Mouse (Mus musculus): ENCODE results near the gene Cd200r3. TPM values are rescaled to one million over a fixed set of nuclear protein-coding genes. Genes with fewer than 3 reads are reported as not detected.

Cd200r3 gene
- 0.30 and 0.42 TPM in 2 replicates for polyA plus RNA-seq (2014; fragmentation: Nextera tagmentation; extraction: Ambion mirVana)

DNA sequence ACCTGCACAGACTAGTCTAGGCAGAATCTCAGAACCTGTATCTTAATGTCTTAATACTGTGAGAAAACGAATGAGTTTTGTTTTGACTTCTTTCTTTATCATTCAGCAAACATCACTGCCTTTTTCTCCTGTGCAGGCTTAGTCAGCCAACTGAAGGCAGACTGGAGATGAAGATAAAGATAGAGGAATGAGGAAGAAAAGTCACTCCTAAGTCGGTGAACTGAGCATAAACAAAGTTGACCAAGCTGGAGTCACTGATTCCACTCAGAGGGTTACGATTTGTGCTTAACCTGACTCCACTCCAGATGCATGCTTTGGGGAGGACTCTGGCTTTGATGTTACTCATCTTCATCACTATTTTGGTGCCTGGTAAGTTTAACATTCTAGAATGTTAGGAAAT, at the start of gene Cd200r3:
Gene Cd200r3, plus strand, starts transcription at position 211 of the 400 bp plus-strand sequence.
- Histone ChIP-seq H3K9ac (ENCODE audit: low read length) (no peak within 1 kb of the TSS), H3K36me3 (ENCODE audit: control insufficient read depth, insufficient read depth, low read length) (no peaks in the 10 kb centered on the region), H3K27ac (replicated peaks in 1 of 2; ENCODE audit: control insufficient read depth in 1 of 2, insufficient read depth in 1 of 2, low read depth in 2 of 2, low read length in 2 of 2) (no peak within 1 kb of the TSS), H3K4me2 (ENCODE audit: low read length) (no peak within 1 kb of the TSS), H3K9me3 (ENCODE audit: control insufficient read depth, low read length) (no peaks in the 10 kb centered on the region), H3K27me3 (ENCODE audit: control insufficient read depth, insufficient read depth, low read length) (no peaks in the 10 kb centered on the region), H3K4me3 (ENCODE audit: control insufficient read depth in 1 of 2, insufficient read depth in 1 of 2, low read depth in 1 of 2, low read length in 2 of 2) (no peak within 1 kb of the TSS), H3K4me1 (ENCODE audit: control insufficient read depth in 2 of 2, insufficient read depth in 2 of 2, low read length in 2 of 2) (no peaks in the 10 kb centered on the region)
- ATAC-seq (ENCODE audit: insufficient number of reproducible peaks, insufficient read depth, low FRiP score, low read depth): no peak
- 60% methylated on average over 3 of the region's 3 CpGs for WGBS

DNA sequence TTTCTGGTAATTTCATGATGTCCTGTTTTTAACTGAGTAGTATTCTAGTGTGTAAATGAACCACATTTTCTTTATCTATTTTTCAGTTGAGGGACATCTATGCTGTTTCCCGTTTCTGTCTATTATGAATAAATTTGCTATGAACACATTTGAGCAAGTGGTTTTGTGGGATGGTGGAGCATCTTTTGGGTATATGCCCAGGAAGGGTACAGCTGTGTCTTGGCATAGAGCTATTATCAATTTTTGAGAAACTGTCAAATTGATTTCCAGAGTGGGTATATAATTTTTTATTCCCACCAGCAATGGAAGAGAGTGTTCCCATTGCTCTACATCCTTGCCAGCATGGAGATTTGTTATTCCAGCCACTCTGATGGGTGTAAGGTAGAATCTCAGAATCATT, 11.5 kb upstream of the Cd200r3 start:
- no peak overlapping the region for H3K4me3 ChIP-seq (ENCODE audit: control insufficient read depth in 1 of 2, insufficient read depth in 1 of 2, low read depth in 1 of 2, low read length in 2 of 2)
- H3K27ac ChIP-seq (replicated peaks in 1 of 2; ENCODE audit: control insufficient read depth in 1 of 2, insufficient read depth in 1 of 2, low read depth in 2 of 2, low read length in 2 of 2): no peak overlapping the region
- H3K9me3 ChIP-seq (ENCODE audit: control insufficient read depth, low read length): no peaks in the 10 kb centered on the region
- no peaks in the 10 kb centered on the region for H3K27me3 ChIP-seq (ENCODE audit: control insufficient read depth, insufficient read depth, low read length)
- ATAC-seq (ENCODE audit: insufficient number of reproducible peaks, insufficient read depth, low FRiP score, low read depth): no peak
- H3K4me2 ChIP-seq (ENCODE audit: low read length): no peak overlapping the region
- H3K36me3 ChIP-seq (ENCODE audit: control insufficient read depth, insufficient read depth, low read length): no peaks in the 10 kb centered on the region
- no peaks in the 10 kb centered on the region for H3K4me1 ChIP-seq (ENCODE audit: control insufficient read depth in 2 of 2, insufficient read depth in 2 of 2, low read length in 2 of 2)
- 82% methylated on average over 1 of the region's 1 CpGs for WGBS
- H3K9ac ChIP-seq (ENCODE audit: low read length): no peak overlapping the region

DNA sequence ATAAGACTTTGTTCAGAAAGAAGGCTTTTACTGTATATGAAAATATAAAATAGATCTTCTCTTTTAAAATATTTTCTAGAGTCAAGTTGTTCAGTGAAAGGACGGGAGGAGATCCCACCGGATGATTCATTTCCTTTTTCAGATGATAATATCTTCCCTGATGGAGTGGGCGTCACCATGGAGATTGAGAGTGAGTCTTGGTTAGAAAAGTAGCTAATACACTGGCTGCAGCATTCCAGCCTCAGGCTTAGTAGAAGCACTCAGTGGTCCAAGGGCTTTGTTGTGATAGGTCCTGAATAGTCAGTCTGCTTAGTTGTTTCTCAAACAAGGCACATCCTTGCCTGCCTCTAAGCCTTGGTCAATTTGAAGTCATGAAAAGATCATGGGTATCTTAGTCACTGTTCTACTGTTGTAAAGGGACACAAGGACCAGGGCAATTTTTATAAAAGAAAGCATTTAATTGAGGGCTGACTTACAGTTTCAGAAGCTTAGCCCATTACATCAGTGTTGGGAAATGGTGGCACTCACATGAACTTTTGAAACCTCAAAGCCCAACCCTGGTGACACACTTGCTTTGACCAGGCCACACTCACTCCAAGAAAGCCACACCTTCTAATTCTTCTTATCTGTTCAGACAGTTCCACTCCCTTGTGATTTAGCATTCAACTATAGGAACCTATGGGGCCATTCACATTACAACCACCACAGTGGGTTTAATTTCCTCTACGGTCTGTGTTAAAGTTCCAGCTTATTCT, 8.1 kb downstream of the Cd200r3 start:
- Histone ChIP-seq H3K9ac (ENCODE audit: low read length) (no peak overlapping the region), H3K36me3 (ENCODE audit: control insufficient read depth, insufficient read depth, low read length) (no peaks in the 10 kb centered on the region), H3K9me3 (ENCODE audit: control insufficient read depth, low read length) (no peaks in the 10 kb centered on the region), H3K4me2 (ENCODE audit: low read length) (no peak overlapping the region), H3K4me1 (ENCODE audit: control insufficient read depth in 2 of 2, insufficient read depth in 2 of 2, low read length in 2 of 2) (no peaks in the 10 kb centered on the region), H3K4me3 (ENCODE audit: control insufficient read depth in 1 of 2, insufficient read depth in 1 of 2, low read depth in 1 of 2, low read length in 2 of 2) (no peak overlapping the region), H3K27ac (replicated peaks in 1 of 2; ENCODE audit: control insufficient read depth in 1 of 2, insufficient read depth in 1 of 2, low read depth in 2 of 2, low read length in 2 of 2) (no peak overlapping the region), H3K27me3 (ENCODE audit: control insufficient read depth, insufficient read depth, low read length) (no peaks in the 10 kb centered on the region)
- no peak for ATAC-seq (ENCODE audit: insufficient number of reproducible peaks, insufficient read depth, low FRiP score, low read depth)
- 59% methylated on average over 4 of the region's 4 CpGs for WGBS

DNA sequence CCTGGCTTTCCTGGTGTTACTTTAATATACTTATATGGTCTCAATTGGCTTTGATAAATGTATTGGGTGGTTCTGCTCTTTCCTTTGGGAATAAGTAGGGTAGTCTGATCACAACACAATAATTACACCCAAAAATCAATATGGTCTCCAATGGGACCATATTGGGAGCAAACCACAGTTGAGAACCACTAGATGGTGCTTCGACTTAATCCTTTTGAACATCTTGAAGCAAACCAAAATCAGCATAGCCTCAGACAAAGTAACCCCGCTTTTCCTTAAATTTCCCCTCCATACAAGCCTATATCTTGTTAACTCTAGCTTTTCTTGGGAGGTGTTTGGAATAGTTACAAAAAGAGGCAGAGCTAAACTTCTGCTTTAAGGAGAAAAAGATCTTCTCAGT, 18.8 kb downstream of the Cd200r3 start:
- 77% methylated on average over 2 of the region's 2 CpGs for WGBS
- ATAC-seq (ENCODE audit: insufficient number of reproducible peaks, insufficient read depth, low FRiP score, low read depth): no peak

DNA sequence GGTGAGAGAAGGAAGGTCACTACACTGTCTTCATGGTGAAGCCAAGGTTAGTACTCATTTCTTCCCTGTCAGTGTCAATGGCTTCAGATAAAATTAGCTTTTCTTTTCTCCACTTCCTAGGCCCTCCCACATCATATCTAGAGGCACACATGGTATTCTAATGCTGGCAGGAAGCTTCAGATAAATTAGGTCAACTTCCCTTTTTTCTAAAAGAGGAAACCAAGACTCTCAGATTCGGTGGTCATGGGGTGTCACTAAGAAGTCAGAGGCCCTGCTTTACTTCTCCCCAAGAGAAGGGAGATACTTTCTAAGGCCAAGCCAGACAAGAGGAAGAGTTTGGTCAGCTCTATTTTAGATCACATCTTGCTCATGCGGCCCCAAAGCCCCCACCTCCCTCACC, 19.3 kb downstream of the Cd200r3 start:
- Histone ChIP-seq H3K27ac (replicated peaks in 1 of 2; ENCODE audit: control insufficient read depth in 1 of 2, insufficient read depth in 1 of 2, low read depth in 2 of 2, low read length in 2 of 2) (peak overlapping the region; percentile 37 to 57; a peak in 2 of 4 replicates), H3K27me3 (ENCODE audit: control insufficient read depth, insufficient read depth, low read length) (no peaks in the 10 kb centered on the region), H3K9ac (ENCODE audit: low read length) (no peak overlapping the region), H3K4me2 (ENCODE audit: low read length) (no peak overlapping the region), H3K4me1 (ENCODE audit: control insufficient read depth in 2 of 2, insufficient read depth in 2 of 2, low read length in 2 of 2) (0 out of 4 replicates have a peak, but pooled peaks cover 0 to 2% of the 10 kb centered on the region in 2 experiments), H3K4me3 (ENCODE audit: control insufficient read depth in 1 of 2, insufficient read depth in 1 of 2, low read depth in 1 of 2, low read length in 2 of 2) (no peak overlapping the region), H3K36me3 (ENCODE audit: control insufficient read depth, insufficient read depth, low read length) (no peaks in the 10 kb centered on the region), H3K9me3 (ENCODE audit: control insufficient read depth, low read length) (no peaks in the 10 kb centered on the region)
- 42% methylated on average over 2 of the region's 2 CpGs for WGBS
- ATAC-seq (ENCODE audit: insufficient number of reproducible peaks, insufficient read depth, low FRiP score, low read depth): no peak

More for the DNA sequence above, 18.8 kb downstream of the Cd200r3 start:
- no peak overlapping the region for H3K4me2 ChIP-seq (ENCODE audit: low read length)
- no peaks in the 10 kb centered on the region for H3K36me3 ChIP-seq (ENCODE audit: control insufficient read depth, insufficient read depth, low read length)
- H3K9ac ChIP-seq (ENCODE audit: low read length): no peak overlapping the region
- no peaks in the 10 kb centered on the region for H3K27me3 ChIP-seq (ENCODE audit: control insufficient read depth, insufficient read depth, low read length)
- H3K27ac ChIP-seq (replicated peaks in 1 of 2; ENCODE audit: control insufficient read depth in 1 of 2, insufficient read depth in 1 of 2, low read depth in 2 of 2, low read length in 2 of 2): no peak overlapping the region
- no peaks in the 10 kb centered on the region for H3K9me3 ChIP-seq (ENCODE audit: control insufficient read depth, low read length)
- H3K4me3 ChIP-seq (ENCODE audit: control insufficient read depth in 1 of 2, insufficient read depth in 1 of 2, low read depth in 1 of 2, low read length in 2 of 2): no peak overlapping the region
- H3K4me1 ChIP-seq (ENCODE audit: control insufficient read depth in 2 of 2, insufficient read depth in 2 of 2, low read length in 2 of 2): 0 out of 4 replicates have a peak, but pooled peaks cover 0 to 2% of the 10 kb centered on the region in 2 experiments

DNA sequence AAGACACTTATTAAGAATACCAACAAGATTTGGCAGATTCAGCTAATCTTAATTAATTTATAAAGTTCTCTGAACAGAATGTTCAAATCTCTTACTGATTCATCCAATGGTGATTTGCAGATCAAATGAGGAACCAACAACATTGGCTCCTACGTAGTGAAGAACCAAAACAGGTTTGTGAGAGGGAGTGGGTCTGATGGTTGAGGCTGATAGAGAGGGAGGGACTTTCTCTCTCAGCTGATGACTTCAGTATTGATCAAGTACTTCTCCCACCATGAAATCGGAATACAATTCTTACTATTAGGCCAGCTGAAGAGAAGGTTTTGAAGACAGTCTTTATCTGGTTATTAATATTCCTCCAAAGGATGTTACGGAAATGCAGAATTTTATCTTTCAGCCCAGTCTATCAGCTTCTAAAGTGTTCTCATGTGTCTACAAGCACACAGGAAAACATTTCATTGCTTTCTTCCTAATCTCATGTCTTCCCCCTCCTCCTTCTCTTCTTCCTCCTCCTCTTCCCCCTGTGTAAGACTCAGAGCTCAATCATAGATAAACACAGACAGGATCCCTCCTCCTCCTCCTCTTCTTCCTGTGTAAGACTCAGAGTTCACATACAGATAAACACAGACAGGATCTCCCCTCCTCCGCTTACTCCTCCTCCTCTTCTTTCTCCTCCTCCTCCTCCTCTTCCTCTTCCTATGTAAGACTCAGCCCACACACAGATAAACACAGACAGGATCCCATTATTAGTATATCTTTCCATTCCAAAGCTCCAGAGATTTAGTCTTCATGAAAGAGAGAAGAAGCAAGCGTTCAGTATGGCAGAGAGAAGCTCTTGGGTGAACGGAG, 21.3 kb downstream of the Cd200r3 start:
- Histone ChIP-seq H3K4me1 (ENCODE audit: control insufficient read depth in 2 of 2, insufficient read depth in 2 of 2, low read length in 2 of 2) (0 out of 4 replicates have a peak, but pooled peaks cover 0 to 2% of the 10 kb centered on the region in 2 experiments), H3K9me3 (ENCODE audit: control insufficient read depth, low read length) (no peaks in the 10 kb centered on the region), H3K4me3 (ENCODE audit: control insufficient read depth in 1 of 2, insufficient read depth in 1 of 2, low read depth in 1 of 2, low read length in 2 of 2) (no peak overlapping the region), H3K9ac (ENCODE audit: low read length) (no peak overlapping the region), H3K27ac (replicated peaks in 1 of 2; ENCODE audit: control insufficient read depth in 1 of 2, insufficient read depth in 1 of 2, low read depth in 2 of 2, low read length in 2 of 2) (peak overlapping the region; percentile 58 to 66; a peak in 2 of 4 replicates), H3K36me3 (ENCODE audit: control insufficient read depth, insufficient read depth, low read length) (no peaks in the 10 kb centered on the region), H3K4me2 (ENCODE audit: low read length) (peak overlapping the region; percentile 4; the same call in 1 of the 2 replicates), H3K27me3 (ENCODE audit: control insufficient read depth, insufficient read depth, low read length) (no peaks in the 10 kb centered on the region)
- 70% methylated on average over 6 of the region's 6 CpGs for WGBS
- peak; percentile 21; the same call in 1 of the 2 replicates for ATAC-seq (ENCODE audit: insufficient number of reproducible peaks, insufficient read depth, low FRiP score, low read depth)

DNA sequence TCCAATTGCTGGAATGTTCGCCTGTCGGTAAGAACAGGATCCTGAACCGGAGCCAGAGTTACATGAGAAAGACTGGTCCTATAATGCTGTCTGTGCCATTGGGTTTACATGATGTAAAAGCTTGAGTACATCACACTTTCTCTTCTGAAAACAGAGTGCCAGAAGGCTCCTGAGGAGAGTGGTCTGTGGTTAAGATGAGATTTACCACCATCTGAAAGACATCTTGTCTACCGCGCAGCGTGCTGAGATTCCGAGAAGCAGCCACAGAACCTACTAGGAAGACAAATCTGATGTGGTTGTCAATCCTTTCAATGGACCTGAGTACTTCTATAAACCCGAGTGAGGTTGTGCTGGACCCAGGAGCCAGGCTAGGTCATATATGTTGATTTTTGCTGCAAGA, 21.9 kb downstream of the Cd200r3 start:
- peak overlapping the region; percentile 58 to 66 for H3K27ac ChIP-seq (replicated peaks in 1 of 2; ENCODE audit: control insufficient read depth in 1 of 2, insufficient read depth in 1 of 2, low read depth in 2 of 2, low read length in 2 of 2)
- H3K27me3 ChIP-seq (ENCODE audit: control insufficient read depth, insufficient read depth, low read length): no peaks in the 10 kb centered on the region
- H3K36me3 ChIP-seq (ENCODE audit: control insufficient read depth, insufficient read depth, low read length): no peaks in the 10 kb centered on the region
- H3K4me1 ChIP-seq (ENCODE audit: control insufficient read depth in 2 of 2, insufficient read depth in 2 of 2, low read length in 2 of 2): 0 out of 4 replicates have a peak, but pooled peaks cover 0 to 2% of the 10 kb centered on the region in 2 experiments
- H3K9me3 ChIP-seq (ENCODE audit: control insufficient read depth, low read length): no peaks in the 10 kb centered on the region
- no peak for ATAC-seq (ENCODE audit: insufficient number of reproducible peaks, insufficient read depth, low FRiP score, low read depth)
- no peak overlapping the region for H3K9ac ChIP-seq (ENCODE audit: low read length)
- H3K4me3 ChIP-seq (ENCODE audit: control insufficient read depth in 1 of 2, insufficient read depth in 1 of 2, low read depth in 1 of 2, low read length in 2 of 2): no peak overlapping the region
- WGBS: 74% methylated on average over 8 of the region's 8 CpGs
- H3K4me2 ChIP-seq (ENCODE audit: low read length): peak overlapping the region; percentile 4; the same call in 1 of the 2 replicates
